Mouse (Mus musculus): ENCODE measurements around the gene Tmem38a.

Tmem38a gene

DNA sequence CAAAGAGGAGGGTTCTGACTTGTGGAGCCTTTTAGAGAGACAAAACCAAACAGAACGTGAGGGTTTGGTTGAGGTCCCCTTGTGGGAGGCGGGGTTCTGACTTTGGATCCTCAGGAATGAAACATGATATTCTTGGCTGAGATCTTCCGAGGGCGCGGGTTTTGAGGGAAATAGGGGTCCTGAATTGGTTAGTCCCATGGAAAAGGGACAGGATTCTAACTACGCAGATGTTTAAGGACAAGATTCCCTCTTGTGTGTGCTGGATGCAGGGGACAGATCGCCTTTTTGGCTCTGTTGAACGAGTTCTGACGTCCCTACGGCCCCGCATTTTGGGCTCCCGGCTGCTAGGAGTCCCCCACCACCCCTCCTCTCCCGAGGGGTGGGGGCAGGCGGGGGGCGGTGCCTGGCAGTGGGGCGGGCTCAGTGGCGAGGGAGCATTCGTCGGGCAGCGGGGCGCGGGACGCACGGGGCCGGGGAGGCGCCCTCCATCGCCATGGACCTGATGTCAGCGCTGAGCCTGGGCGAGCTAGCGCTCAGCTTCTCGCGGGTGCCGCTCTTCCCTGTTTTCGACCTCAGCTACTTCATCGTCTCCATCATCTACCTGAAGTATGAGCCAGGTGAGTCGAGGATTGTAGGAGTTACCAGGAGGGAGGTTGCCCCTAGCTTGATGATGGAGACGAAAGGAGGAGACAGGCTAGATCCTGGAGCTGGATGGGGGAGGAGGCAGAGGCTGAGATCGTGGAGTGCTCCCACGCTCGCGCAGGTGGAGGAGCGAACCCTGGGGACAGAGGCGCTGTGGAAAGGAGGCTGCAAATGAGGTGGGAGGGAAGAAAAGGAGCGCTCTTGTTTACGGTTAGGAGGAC, at the start of gene Tmem38a:
TSS of gene Tmem38a (plus strand) at position 445 of the 863 bp plus-strand sequence.
- peak; percentile 64 to 67 for DNase-seq

DNA sequence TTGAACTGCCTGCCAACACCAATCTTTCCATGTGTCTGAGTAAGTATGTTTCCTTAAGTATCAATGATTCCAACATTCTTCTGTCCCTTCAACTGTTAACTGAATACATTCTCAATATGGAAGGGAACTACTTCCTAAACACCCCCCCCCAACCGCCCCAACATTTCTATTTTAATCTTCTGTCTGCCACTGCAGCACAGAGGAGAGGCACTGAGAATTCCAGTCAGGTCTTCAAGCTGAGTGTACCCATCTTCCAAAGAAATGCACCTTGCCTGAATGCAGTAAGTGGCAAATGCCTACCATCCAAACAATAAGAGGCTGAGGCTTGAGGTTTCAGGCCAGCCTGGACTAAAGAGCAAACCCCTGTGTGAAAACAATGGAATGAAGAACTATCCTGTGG, 39.8 kb upstream of the Tmem38a start:
- DNase-seq: no peak

DNA sequence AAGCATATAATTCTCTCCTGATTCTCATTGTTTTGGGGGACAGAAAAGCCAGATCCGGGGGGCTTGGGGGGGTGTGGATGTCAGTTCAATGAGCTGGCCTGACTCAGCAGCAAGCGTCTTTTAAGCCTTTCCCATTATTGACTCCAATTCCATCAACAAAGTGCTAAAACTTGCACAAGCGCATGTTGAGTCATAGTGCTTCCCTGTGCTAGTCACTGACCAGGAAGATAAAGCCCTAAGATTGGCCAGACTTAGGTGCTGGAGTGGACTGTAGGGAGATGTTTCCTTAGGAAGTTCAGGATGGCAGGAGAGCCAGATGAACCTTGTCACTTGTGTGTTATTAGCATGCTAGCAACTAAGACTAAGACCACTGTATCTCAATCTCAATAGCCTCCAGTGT, 37.0 kb upstream of the Tmem38a start:
- no peak for DNase-seq

DNA sequence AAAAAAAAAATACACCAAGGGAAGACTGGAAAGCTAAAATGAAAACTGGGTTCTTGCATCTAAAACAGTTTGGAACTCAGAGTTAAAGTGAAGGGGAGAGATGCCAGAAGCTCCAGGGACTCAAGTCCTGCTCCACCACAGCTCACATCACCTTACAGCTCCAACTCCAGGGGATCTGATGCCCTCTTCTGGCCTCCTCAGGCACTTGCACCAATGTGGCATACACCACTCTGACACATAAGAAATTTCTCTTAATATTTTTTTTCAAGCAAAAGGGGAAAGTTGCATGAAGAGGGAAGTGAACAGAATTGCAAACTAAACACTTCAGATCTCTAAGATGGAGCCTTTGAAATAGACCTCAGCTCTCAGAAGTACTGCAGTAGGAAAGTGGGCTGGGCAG, 32.6 kb upstream of the Tmem38a start:
- DNase-seq: peak; percentile 30 to 32

DNA sequence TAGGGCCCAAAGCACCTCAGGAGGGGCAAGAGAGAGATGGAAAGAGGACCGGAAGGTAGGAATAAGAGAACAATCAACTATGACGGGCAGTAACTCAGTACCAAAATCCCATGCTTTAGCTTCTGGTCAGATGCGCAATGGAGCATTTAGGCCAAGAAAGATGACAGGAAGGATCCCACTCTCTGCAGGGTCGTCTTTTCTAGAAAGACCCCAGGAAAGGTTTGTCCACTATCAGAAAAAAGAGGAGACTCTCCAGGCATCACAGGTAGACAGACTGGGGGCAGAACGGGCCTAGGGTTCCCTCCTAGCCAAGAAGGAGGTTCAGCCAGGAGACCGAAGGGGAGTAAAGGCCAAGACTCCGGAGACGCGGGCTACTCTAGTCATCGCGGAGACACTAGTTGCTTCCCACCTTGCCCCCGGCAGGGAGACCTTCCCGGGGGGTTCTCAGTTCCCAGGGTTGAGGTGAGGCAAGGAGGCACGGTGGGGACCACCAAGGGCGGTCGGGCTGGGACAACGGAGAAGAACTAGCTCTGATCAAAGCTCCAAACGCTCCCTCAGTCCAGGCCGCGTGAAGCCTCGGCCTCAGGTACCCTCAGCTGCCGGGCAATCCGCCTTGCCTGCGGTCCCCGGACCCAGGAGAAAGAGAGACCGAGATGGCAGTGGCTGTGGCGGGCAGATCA, 24.6 kb upstream of the Tmem38a start:
- DNase-seq: peak in 1 of 2 experiments; percentile 49

DNA sequence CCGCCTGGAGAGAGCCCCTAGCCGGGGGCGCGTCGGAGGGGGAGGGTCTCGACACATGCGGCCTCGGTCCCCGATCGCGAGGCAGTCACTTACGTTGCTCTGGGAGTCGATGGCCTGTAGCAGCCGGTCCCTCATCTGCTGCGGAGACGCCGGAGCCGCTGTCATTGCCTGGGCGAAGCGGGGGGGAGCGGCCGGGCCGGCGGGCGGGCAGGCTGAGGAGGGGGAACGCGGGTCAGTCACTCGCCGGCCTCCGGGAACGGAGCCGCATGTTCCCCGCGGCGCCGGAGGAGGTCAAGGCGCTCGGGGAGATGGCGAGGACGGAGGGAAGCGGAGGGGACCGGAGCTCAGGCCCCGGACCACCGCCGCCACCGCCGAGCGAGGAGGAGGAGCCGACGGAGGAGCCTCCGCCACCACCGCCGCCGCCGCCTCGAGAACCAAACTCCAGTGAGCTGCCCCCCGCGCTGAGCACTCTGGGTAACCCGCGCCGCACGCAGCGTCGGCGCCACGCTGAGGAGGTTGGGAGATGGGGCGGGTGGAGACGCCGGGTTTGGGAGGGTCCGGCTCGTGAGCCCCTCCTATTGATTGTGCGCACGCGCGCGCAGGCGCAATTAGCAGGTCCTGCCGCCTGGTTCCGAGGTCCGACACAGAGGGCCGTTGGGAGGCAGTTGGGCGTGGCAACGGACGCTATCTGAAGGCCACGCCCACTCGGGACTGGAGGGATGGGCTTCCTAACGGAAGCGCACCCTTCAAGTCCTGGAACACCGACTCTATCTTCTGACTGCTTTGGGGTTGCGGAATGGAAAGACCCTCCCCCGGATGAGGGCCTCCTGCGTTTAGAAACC, 23.8 kb upstream of the Tmem38a start, which contains the start of gene Med26:
TSS of gene Med26 (minus strand) at position 469 of the 842 bp plus-strand sequence.
- DNase-seq: peak; percentile 93

DNA sequence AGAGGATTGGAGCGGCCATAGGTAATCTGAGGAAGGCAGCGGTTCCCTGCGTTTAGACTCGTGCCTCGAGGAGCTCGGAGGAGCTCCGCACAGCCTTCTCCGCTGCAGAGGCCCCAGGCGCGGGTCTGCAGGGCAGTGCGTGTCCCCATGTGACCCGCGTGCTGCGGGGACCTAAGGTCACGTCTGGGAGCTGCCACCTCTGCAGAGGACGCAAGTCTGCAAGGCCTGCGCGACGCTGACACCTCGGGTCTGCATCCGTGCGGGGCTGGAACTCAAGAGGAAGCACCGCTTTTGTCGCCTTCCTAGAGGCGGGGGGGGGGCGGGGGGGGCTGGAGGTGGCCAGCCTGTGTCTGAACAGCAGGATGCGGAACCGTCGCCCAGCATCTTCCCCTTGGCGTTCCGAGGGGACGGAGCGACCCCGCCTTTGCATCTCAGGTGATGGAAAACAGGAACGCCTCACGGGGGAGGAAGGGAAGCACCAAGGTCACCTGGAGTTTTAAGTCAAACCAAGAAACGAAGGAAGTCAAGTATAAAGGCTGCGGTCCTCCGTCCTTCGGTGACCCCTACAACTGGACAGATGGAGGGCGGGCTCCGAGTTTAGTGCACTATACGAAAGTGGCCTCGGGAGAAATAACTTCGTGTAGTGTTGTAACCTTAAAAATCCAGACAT, 23.1 kb upstream of the Tmem38a start:
- no peak for DNase-seq

DNA sequence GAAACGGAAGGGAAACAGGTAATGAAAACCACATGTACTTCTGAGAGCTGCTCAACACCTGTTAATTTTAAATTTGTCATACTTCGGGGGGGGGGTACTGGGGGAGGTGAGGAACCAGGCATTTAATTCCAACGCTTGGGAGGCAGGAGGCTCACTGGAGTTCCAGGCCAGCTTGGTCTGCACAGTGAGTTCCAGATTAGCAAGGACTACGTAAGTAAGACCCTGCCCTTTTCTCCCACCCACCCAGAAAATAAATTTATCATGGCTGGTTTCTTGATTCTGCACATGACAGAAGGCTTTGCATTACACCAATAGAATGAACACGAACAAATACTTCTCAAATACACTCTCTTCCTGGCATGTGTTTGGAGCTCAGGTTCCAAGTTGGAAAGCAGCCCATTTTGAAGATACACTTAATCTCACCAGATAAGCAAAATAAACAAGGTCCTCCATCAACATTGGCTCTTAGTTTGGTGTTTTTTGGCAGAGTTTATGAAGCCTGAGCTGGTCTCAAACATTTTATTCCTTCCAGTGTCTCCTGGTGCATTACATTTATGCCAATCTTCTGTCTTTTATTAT, 22.5 kb upstream of the Tmem38a start:
- DNase-seq: no peak

DNA sequence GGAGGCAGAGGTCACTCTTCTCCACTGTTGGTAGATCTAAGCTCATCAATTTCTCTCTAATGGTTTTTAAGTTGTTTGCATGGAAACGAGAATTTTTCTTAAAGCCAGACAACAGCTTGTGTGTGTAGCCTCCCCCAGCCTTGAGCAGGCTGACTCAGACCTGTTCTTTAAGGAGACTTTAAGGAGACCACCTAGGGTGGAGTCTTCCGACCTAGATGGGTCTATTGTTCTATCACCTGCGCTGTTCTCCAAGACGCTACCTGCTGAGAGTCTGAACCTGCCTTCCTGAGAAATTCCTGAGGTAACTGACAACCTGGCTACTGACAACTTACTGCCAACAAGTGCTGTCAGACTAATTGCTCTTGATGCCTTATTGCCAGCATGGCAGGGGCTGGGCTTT, 16.1 kb upstream of the Tmem38a start:
- DNase-seq: no peak

DNA sequence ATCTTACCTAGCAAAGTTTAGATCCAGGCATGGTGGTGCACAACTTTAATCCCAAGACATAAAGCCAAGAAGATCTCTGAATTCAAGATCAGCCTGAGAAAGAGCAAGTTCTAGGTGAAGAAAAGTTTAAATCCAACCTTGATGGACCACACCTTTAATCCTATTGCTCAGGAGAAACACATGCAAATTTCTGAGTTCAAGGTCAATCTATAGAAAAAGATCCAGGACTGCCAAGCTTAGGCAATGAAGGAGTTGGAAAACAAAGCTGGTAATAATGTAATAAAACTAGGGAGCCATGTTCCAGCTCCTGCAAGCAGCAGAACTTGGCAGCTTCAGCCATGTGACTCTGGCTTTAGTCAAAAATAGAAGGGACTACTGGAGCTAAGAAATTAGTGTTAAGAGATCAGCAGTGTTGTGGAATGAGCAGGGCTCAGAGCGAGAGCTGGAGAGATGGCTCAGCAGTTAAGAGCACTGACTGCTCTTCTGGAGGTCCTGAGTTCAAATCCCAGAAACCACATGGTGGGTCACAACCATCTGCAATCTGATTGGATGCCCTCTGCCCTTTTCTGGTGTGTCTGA, 10.7 kb upstream of the Tmem38a start:
- no peak for DNase-seq

DNA sequence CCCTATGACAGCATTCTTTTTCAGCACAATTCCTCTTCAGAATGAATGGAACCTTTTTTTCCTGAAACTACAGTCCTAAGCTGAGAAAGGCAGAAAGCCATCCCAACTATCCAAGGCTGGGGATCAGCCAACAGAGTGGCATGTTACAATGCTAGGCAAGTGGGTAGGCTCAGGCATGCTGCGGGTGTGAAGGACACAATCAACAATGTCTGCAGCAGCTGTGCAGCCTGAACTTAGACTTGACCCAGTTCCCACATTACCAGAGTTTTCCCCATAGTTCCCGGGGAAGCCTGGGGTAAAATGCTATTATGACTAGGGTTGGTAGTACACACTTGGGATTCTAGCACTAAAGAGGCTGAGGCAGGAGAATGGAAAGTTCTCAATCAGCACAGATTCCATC, 5.9 kb upstream of the Tmem38a start:
- no peak for DNase-seq

DNA sequence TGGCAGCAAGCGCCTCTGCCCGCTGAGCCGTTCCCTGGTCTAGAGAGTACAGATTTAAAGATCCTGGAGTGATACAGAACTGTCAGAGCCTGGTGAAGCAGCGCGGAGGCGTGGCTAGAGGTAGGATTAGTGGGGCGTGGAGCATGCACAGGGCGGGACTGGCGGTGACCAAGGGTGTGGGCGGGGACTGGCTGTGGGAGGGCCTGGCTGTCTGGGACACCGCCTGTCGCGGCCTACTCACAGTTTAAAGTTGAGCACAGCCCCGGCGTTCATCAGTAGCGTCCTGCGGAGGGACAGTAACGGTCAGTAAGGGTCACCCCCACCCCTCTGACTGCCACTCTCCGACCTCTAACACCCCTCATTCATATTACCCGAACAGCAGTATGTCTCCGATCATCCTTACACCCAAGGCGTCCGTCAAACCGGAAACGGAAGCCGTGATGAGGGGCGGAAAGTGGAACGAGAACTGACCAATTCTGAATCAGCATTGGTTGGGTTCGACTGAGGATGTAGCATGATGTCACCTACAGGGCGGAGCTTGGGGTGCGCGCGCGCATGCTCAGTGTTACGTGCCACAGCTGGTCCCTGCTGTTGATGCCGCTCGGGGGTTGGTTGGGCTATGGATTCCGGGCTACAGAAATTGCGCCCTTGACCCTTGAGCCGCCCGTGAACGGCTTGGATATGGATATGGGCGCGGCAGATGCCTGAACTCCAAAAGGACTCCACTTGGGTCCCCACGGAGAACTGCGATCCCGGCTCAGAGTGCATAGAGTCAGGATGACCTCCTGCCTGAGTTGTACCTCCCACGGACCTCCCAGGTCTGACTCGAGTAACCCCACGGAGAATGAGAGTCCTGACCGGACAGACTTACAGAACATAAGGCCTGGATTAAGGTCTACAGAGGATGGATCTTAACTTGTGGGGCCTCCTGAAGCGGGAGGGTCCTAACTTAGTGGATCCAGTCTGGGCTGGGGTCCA, 933 bp upstream of the Tmem38a start, which contains the start of gene Smim7:
TSS of gene Smim7 (minus strand) at position 456 of the 978 bp plus-strand sequence.
- DNase-seq: peak; percentile 98 to 99

DNA sequence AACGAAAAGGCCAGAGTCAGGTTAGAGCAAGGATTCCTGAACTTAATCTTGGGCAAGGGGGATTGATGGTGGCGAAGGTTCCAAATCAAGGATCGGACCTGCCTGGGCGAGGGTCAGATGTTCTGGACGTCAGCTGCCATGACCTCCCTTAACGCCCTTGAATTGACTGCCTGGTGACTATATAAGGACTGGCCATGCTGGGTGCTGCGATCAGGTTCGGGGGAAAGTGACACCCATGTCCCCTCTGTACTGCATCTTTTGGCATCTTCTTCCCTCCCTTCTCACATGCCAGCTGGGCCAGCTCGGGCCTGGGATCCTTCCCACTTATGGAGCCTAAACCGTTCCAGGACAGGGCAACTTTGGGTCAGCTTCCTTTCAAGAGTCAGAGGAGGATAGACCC, 652 bp downstream of the Tmem38a start:
- no peak for DNase-seq

DNA sequence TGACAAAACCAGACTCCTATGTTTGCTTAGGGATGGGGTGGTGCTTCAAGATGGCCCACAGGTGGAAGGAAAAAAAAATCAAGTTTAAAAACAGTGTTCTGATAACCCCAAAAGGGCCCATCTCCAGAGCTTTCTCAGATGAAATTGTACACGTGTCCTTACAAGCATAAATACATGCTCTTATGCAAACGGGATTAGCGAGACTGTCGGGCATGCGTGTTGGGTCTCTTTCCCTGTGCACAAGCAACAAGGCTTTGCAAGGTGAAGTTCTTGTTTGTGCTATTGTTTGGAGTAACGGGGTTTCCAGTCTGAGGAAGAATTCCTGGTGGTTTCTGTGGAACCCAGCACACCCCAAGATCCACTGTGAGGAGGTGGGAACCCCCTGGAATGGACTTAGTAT, 1.6 kb downstream of the Tmem38a start:
- no peak for DNase-seq

DNA sequence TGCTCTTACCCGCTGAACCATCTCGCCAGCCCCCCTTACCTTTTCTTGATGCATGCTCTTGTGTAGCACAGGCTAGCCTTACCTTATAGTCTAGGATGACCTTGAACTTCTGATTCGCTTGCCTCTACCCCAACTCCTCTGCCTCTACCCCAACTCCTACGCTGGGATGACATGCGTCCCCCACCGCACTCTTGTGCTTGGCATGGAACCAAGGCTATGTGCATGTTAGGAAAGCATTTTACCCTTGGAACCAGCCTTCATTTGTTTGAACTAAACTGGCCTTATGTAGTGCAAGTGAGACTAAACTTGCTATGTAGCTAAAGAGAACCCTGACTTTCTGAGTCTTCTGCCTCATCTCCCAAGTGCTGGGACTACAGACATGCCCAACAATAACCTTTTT, 4.1 kb downstream of the Tmem38a start:
- DNase-seq: no peak

DNA sequence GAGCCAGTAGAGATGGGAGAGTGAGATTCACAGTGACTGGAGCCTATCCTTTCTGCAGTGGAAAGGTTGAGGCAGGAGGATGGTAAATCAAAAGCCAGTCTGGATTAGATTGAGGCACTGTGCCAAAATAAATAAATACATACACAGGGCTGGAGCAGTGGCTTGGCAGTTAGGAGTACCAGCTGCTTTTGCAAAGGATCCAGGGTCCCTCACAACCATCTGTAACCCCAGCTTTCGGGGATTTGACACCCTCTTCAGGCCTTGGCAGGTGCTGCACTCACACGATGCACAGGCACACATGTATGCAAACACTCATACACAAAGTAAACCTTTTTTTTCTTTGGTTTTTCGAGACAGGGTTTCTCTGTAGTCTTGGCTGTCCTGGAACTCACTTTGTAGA, 5.4 kb downstream of the Tmem38a start:
- DNase-seq: no peak

DNA sequence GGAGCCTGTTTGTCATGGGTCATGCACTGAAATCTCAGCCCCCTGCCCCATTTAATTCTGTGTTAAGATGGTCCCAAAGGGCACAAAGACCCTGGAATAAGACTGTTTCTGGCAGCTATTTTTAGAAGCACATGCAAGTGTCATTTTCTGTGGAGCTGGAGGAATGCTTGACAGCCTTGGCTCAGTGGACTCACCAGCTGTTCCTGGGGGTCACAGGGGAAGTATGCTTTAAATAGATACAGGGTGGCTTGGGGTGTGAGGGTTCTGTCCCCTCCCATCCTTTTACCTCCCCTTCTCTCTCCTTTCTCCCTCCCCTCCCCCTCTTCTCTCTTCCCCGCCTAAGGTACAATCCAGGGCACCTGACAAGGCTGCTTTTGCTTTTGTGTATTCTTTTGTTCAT, 6.1 kb downstream of the Tmem38a start:
- DNase-seq: no peak

DNA sequence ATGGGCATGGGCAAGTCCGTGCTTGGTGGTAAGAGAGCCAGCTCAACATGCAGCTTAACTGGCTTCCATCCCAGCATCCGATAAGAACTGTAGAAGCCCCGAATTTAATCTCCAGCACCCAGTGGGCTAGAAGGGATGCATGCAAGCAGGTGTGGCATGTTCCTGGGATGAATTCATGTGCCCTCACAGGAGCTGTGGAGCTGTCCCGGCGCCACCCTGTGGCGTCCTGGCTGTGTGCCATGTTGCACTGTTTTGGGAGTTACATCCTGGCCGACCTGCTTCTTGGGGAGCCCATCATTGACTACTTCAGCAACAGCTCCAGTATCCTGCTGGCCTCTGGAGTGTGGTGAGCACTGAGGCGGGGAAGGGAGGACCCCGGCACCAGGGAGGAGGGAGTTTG, 7.5 kb downstream of the Tmem38a start:
- DNase-seq: no peak

DNA sequence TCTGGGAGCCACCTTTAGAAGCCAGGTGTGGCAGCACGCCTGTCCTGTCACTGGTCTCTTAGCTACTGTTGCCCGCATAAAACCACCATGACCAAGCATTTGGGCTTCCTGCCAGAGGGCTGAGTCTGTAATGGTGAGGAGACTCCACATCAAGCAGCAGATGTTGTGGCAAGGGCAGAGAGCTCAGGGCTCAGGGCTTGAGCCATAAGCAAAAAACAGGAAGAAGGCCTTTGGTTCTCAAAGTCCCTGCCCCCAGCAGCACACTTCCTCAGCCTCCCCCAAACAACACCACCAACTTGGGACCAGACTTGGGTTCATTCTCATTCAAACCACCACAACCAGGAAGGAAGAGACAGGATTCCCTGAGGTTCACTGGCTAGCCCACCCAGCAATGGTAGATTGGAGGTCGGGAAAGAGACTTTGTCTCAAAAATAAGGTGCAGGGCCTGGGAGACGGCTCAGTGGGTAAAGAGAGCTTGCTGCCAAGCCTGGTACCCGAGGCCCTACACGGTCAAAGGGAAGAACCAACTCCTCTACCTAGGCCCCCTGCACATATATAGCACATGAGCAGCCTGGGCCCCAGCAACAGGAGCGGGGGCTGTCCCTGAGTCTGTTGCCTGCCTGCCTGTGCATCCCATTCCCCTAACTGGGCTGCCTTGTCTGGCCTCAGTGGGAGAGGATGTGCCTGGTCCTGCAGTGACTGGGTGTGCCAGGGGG, 11.4 kb downstream of the Tmem38a start:
- DNase-seq: peak; percentile 42 to 43

DNA sequence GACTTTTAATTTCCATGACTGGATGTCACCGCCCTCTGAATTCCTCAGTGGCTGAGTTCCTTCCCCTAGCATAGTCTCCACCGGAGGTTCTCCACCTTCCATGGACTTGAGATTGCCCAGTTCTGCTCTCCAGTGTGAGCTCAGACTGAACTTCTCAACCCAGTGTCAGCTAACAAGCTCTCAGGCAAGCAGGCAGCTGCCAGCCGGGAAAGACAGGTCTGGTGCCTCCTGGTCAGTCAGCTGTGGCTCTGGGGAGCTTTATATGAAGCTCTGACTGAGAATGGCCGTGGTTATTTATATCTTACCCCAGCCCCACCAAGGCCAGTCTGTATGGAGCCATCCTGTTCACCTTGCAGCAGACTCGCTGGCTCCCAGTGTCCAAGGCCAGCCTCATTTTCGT, 12.5 kb downstream of the Tmem38a start:
- DNase-seq: no peak
